Mouse (Mus musculus) heart, adult 2 months (tissue): ENCODE data around the gene Cenpo. TPM values are rescaled to one million over a fixed set of nuclear protein-coding genes. Genes with fewer than 3 reads are reported as not detected.

Source experiments
- DNase-seq, 2 experiments: peaks; one replicate each; pipeline ENCODE4 v3.0.0; 2021
- H3K27ac ChIP-seq: fragments of 200-600 bp; 2 replicates; pipeline ENCODE4 v1.8.1; 2022
- H3K27me3 ChIP-seq: fragments of 200-500 bp; 2 replicates; pipeline ENCODE4 v1.6.1; 2012; ENCODE audit warnings: mild to moderate bottlenecking, low read length, inconsistent platforms, mixed read lengths; ENCODE audit not compliant: control insufficient read depth, insufficient read depth
- H3K36me3 ChIP-seq: fragments of 200-500 bp; 2 replicates; pipeline ENCODE4 v1.6.1; 2012; ENCODE audit warnings: low read length, inconsistent platforms; ENCODE audit not compliant: control insufficient read depth, insufficient read depth
- H3K4me1 ChIP-seq: fragments of 200-500 bp; 2 replicates; pipeline ENCODE4 v1.6.1; 2011; ENCODE audit warnings: low read length; ENCODE audit not compliant: control insufficient read depth, insufficient read depth
- H3K4me3 ChIP-seq: fragments of 200-600 bp; 2 replicates; pipeline ENCODE4 v1.8.1; 2022
- H3K79me2 ChIP-seq: fragments of 200-500 bp; replicated peaks from 2 replicates; pipeline ENCODE4 v1.6.1; 2012; ENCODE audit warnings: mild to moderate bottlenecking, inconsistent platforms, low read length, moderate library complexity, mixed read lengths; ENCODE audit not compliant: control insufficient read depth, insufficient read depth
- H3K9ac ChIP-seq: fragments of 200-500 bp; 2 replicates; pipeline ENCODE4 v1.6.1; 2012; ENCODE audit warnings: low read depth, mild to moderate bottlenecking, control low read depth, inconsistent platforms, low read length, mixed read lengths
- CTCF ChIP-seq: fragments of 200-600 bp; IDR thresholded peaks from 2 replicates; pipeline ENCODE4 v1.8.1; 2022; ENCODE audit warnings: antibody characterized with exemption, mild to moderate bottlenecking, moderate library complexity
- EP300 ChIP-seq: fragments of 200-500 bp; IDR thresholded peaks from 2 replicates; pipeline ENCODE4 v1.6.1; 2011; ENCODE audit warnings: low read depth, low read length, control low read depth; ENCODE audit not compliant: insufficient read depth
- POLR2A ChIP-seq: fragments of 200-500 bp; IDR thresholded peaks from 2 replicates; pipeline ENCODE4 v1.6.1; 2011; ENCODE audit warnings: mild to moderate bottlenecking, low read depth, low read length, control low read depth; ENCODE audit not compliant: insufficient read depth
- WGBS: fragments of 180-500 bp; shearing (Covaris S2); methylation state at CpG from one replicate; pipeline ENCODE4 v1.1.7; 2018; 5-methylcytosine and 5-hydroxymethylcytosine counted together
- intact Hi-C: fragments of 180-260 bp; cut with DNase I; formaldehyde crosslinking; loops from one replicate; pipeline ENCODE4 v1.15.1; 2025
- polyA plus RNA-seq: library from polyadenylated mRNA; depleted of rRNA; stranded (reverse); fragments of >200 nt; gene quantifications from 2 replicates; pipeline ENCODE4 v1.2.3, GENCODE M21; 2012
- total RNA-seq, 2 experiments: library from RNA; stranded (reverse); gene quantifications; 2 replicates each; pipeline ENCODE4 v1.2.3; 2021

Cenpo gene
- total and polyA plus RNA-seq, 3 experiments, result 1.9 to 3.5 (median 2.0) TPM

- Histone ChIP-seq H3K36me3 (no peaks in the 10 kb centered on the region), H3K4me3 (no peak overlapping the region), H3K27me3 (no peaks in the 10 kb centered on the region), H3K9ac (no peak overlapping the region), H3K4me1 (no peaks in the 10 kb centered on the region; the same call in 1 of the 2 replicates), H3K27ac (no peak overlapping the region), H3K79me2 (no peaks in the 10 kb centered on the region)
- DNase-seq, result no peak
- TF ChIP-seq EP300 (no peak), POLR2A (no peak), CTCF (no peak)
- 28% methylated on average over 4 of the region's 4 CpGs for WGBS
- intact Hi-C loops, result loop anchor here (5.0 kb wide), 1 partner anchor 245 kb away; the partner anchor contains the start of gene Ncoa1
These were observed 1.3 kb downstream of the Cenpo start for GRCm38 (mm10) chr12:4232777-4233176.

GRCm38 (mm10) chr12:4230156-4230555 lies 3.9 kb downstream of the Cenpo start:
- WGBS, result 82% methylated on average over 7 of the region's 7 CpGs
- Histone ChIP-seq H3K4me3 (no peak overlapping the region), H3K27ac (no peak overlapping the region), H3K4me1 (no peaks in the 10 kb centered on the region; the same call in 1 of the 2 replicates), H3K79me2 (no peaks in the 10 kb centered on the region), H3K36me3 (no peaks in the 10 kb centered on the region), H3K27me3 (no peaks in the 10 kb centered on the region), H3K9ac (no peak overlapping the region)
- TF ChIP-seq CTCF (no peak), POLR2A (no peak), EP300 (no peak)
- intact Hi-C loops, result loop anchor here (5.0 kb wide), 1 partner anchor 247 kb away; the partner anchor contains the start of gene Ncoa1
- no peak for DNase-seq

- Histone ChIP-seq H3K4me1 (no peaks in the 10 kb centered on the region), H3K27me3 (no peaks in the 10 kb centered on the region), H3K79me2 (no peaks in the 10 kb centered on the region), H3K27ac (no peak overlapping the region), H3K36me3 (no peaks in the 10 kb centered on the region), H3K4me3 (no peak overlapping the region), H3K9ac (no peak overlapping the region)
- TF ChIP-seq POLR2A (no peak), CTCF (no peak), EP300 (no peak)
- intact Hi-C loops, result no loop called here
- DNase-seq, result no peak
- 58% methylated on average over 8 of the region's 8 CpGs for WGBS
These were observed 21.2 kb downstream of the Cenpo start for GRCm38 (mm10) chr12:4212908-4213307.

GRCm38 (mm10) chr12:4211174-4211573 lies 22.9 kb downstream of the Cenpo start:
- 77% methylated on average over 9 of the region's 9 CpGs for WGBS
- Histone ChIP-seq H3K36me3 (no peaks in the 10 kb centered on the region), H3K27ac (no peak overlapping the region), H3K79me2 (no peaks in the 10 kb centered on the region), H3K4me1 (no peaks in the 10 kb centered on the region), H3K27me3 (no peaks in the 10 kb centered on the region), H3K9ac (no peak overlapping the region), H3K4me3 (no peak overlapping the region)
- TF ChIP-seq EP300 (no peak), CTCF (no peak)
- DNase-seq, result peak in 1 of 2 experiments; percentile 45
- intact Hi-C loops, result no loop called here

GRCm38 (mm10) chr12:4209196-4209595 lies 24.9 kb downstream of the Cenpo start:
- intact Hi-C loops, result loop anchor here (2.0 to 5.0 kb wide), 2 partner anchors 102 to 282 kb away; no protein-coding TSS in a partner anchor
- no peaks in the 10 kb centered on the region for H3K36me3 ChIP-seq
- no peak overlapping the region for H3K9ac ChIP-seq
- H3K27ac ChIP-seq, result no peak overlapping the region
- H3K79me2 ChIP-seq, result no peaks in the 10 kb centered on the region
- no peaks in the 10 kb centered on the region for H3K4me1 ChIP-seq
- H3K4me3 ChIP-seq, result no peak overlapping the region
- TF ChIP-seq CTCF (no peak), POLR2A (no peak), EP300 (no peak)
- no peak for DNase-seq
- no peaks in the 10 kb centered on the region for H3K27me3 ChIP-seq
- WGBS, result 95% methylated on average over 9 of the region's 9 CpGs

- Histone ChIP-seq H3K27me3 (no peaks in the 10 kb centered on the region), H3K79me2 (no peaks in the 10 kb centered on the region), H3K4me3 (no peak overlapping the region), H3K36me3 (no peaks in the 10 kb centered on the region), H3K4me1 (no peaks in the 10 kb centered on the region), H3K9ac (no peak overlapping the region; the same call in 1 of the 2 replicates), H3K27ac (no peak overlapping the region)
- WGBS, result 72% methylated on average over 15 of the region's 15 CpGs
- intact Hi-C loops, result loop anchor here (2.0 to 5.0 kb wide), 2 partner anchors 102 to 281 kb away; no protein-coding TSS in a partner anchor
- peak; percentile 58 to 63 for DNase-seq
- TF ChIP-seq CTCF (peak; percentile 78), POLR2A (no peak)
These were observed 25.5 kb downstream of the Cenpo start for GRCm38 (mm10) chr12:4208405-4209133.
